Mouse (Mus musculus): Measurements from ENCODE around the gene Plce1. TPM values are rescaled to one million over a fixed set of nuclear protein-coding genes. Genes with fewer than 3 reads are reported as not detected.

The Plce1 gene
- total RNA-seq, 2 experiments from 2014 or later, result 16.2 to 17.0 TPM

DNA sequence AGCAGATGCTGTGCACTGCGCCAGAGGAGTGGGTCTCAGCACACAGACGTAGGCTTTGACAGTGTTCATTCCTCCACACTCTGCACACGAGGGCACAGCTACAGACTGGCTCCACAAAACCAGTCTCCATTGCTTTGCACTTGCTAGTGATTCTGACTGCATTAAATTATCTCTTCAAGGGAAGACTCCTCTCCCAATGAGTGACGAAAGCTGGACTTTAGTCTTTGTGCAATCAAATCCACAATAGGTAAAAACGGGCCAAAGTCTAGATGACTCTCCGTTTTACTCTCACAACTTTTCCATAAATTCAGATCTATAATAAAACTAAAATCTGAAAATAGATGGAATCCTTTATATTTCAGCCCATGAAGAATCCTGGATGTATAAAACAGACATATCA is 242.1 kb downstream of the Plce1 start:
- DNase-seq, result no peak

DNA sequence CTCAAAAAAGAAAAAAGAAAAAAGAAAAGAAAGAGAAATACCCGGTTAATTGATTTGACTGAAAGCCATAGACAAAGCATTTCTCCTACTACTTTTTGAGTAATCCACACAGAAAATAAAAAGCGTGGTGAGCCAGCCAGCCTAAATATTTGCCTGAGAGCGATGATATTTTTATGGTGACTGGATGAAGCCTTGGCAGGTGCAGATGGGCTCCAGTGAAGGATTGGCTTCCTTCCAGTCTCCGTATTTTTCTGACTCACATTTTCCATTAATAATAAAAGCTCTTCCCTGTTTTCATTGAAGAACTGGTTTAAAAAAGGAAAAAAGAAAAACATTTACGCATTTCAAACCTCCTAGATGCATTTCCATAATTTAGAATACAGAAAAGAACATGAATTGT is 243.1 kb downstream of the Plce1 start:
- peak; percentile 19 to 20 for DNase-seq

DNA sequence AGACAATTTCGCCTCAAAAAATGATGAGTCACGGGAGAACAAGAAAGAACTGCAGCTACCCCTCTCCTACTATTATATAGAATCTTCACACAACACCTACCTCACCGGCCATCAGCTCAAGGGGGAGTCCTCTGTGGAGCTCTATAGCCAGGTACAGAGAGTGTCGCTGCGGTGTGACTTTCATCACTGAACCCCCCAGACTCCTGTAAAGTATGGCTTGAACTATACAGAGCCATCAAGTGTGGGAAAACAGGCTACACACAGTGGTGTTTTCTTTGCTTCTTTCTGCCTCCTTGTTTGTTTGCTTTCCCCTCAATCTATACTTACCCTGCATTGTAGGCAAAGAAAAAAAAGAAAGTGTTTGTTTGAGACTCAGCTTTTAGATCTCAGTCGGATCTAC is 247.9 kb downstream of the Plce1 start:
- DNase-seq, result no peak

- DNase-seq, result no peak
Measured at GRCm38 (mm10) chr19:38729264-38729663, 248.4 kb downstream of the Plce1 start.

DNA sequence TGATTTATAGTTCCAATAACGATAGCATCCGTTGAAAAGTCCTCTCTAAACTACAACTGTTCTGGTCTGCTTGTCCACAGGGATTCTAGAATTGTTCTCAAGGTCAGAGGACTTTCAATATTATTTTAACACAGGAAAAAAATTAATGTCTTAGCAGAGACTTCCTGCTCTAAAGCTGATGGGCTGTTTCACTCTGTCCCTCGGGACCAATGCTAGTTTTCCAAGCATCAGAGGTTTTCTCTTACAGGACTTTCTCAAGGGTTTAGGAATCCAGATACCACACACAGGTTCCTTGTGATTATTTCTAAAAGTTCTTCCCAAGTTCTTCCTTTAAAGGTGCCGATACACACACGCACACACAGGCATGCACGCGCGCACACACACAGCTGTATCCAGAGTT is 263.6 kb downstream of the Plce1 start:
- DNase-seq, result peak in 1 of 2 experiments; percentile 29

GRCm38 (mm10) chr19:38745810-38746491 is 265.0 kb downstream of the Plce1 start:
- no peak for DNase-seq

- DNase-seq, result no peak
Measured at GRCm38 (mm10) chr19:38746492-38747014, 265.6 kb downstream of the Plce1 start.

DNA sequence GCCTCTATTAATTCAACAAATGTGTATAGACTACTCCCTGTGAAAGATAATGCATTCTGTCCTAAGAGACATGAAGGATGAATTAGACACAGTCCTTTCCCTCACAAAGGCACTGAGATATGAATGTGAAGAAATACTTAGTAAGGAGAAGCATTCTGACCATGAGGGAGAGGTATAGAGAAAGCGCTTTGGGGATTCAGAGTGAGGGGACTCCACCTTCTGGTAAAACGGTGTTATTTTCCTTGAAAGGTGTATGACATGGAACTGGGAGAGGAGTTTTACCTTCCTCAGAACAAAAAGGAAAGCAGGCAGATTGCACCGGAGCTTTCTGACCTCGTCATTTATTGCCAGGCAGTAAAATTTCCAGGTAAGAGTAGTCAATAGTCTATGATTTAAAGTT is 269.3 kb downstream of the Plce1 start:
- DNase-seq, result no peak

GRCm38 (mm10) chr19:38757161-38757560 is 276.3 kb downstream of the Plce1 start:
- no peak for DNase-seq

DNA sequence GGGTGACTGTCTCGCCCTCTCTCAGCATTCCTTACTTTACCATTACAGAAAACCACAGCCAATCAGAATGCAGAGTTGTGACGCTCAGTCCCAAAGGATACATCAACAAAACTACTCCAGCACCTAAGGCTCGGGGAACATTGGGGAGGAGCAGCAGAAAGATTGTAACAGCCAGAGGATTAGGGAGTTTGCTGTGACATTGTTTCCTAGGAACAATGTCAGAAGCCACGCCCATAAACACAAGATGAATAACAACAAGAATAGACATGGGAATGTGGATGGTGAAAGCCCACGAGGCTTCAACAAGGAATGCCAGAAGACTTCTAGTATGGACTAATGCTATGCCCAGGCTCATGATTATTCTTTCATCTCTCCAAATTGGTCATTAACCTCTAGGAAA is 277.1 kb downstream of the Plce1 start:
- no peak for DNase-seq

GRCm38 (mm10) chr19:38758685-38759472 is 278.0 kb downstream of the Plce1 start:
- peak; percentile 43 to 44 for DNase-seq

GRCm38 (mm10) chr19:38760441-38760840 is 279.5 kb downstream of the Plce1 start:
- DNase-seq, result no peak

GRCm38 (mm10) chr19:38766306-38766705 is 285.4 kb downstream of the Plce1 start:
- peak in 1 of 2 experiments; percentile 26 for DNase-seq

DNA sequence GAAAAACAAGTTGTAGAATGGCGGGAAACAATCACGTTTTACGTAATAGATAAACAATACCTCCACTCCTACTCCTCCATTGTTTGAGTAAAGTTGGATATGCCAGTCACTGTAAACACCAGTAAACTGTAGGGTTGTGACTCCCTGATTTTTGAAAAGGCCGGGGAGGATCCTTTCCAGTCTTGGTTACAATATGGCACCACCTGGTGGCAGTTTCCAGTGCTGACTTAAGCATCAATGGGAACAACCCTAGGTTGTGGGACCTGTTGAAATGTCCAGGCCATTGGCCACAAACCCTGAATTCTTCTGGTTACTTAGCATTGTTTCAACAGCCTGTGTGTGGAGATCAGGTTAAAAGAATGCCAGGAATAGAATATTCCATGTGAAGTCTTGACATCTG is 294.6 kb downstream of the Plce1 start:
- peak; percentile 23 to 72 for DNase-seq

DNA sequence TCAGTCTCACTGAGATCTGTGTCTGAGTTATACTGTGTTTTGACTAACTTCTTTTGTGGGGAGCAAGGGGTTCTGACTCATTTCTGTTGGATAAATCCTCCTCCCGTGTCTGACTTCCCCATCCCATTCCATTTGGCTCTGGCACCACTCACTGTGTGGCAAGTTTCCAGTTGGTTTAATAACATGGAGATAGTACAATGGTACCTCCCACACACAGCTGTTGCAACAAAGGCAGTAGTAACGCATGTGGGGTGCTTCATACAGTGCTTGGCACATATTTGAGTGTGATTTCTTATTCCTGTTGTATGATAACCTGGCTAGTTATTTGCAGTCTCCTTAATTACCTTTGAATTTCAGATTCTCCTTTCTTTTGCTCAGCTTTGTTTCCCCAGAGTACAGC is 297.9 kb downstream of the Plce1 start:
- DNase-seq, result peak; percentile 21 to 29

DNA sequence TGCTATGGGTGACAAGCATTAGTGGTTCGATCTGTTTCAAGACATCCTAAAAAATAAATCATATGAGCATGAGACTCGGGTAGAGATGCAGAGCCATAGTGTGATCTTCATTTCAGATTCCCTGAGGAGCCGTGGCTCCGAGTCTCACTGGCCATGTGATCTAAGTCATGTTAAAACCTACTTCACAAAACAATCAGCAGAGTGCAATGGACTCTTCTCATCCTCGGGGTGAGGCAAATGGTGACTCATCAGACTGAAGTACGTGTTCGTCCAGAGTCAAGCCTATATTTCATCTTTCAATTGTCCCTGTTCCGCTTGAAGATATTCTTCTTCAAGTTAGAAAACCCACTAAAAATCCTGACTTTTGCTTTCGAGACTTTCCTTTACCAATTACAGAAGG is 302.6 kb downstream of the Plce1 start:
- DNase-seq, result no peak

- DNase-seq, result no peak
Measured at GRCm38 (mm10) chr19:38787756-38788155, 306.8 kb downstream of the Plce1 start.

DNA sequence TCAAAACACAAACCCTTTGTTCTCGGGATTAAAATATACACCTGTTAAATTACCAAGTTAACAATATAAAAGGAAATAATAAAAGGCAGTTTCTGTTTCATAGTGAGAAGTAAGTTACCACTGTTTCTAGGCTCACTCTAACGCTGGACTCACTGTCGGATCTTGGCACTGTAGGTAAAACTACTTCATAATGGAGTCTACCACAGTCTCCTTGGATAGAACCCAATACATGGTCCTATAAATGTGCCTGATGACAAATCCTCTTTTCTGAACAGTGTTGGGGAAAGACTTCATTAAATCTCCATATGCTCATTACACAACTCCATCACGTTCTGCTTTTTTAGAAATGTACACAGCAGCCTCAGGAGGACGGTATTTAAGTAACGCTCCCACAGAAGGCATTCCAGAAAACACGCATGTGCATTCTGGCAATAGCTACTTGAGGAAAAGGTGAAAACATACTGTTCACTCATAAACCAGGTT is 312.7 kb downstream of the Plce1 start:
- no peak for DNase-seq

DNA sequence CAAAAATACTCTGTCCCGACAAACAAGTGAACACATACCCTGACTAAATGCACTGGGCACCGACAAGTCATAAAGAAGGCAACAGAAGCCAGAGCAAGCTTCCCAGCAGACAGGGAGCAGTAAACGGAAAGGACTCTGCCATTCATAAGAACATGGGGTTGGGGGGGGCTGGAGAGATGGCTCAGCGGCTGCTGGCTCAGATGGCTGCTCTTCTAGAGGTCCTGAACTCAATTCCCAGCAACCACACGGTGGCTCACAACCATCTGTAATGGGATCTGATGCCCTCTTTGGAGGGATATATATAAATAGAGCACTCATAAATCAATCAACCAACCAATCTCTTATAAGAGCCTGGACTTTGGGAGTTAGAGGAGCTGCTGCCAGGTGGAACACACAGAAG is 315.6 kb downstream of the Plce1 start:
- DNase-seq, result no peak

DNA sequence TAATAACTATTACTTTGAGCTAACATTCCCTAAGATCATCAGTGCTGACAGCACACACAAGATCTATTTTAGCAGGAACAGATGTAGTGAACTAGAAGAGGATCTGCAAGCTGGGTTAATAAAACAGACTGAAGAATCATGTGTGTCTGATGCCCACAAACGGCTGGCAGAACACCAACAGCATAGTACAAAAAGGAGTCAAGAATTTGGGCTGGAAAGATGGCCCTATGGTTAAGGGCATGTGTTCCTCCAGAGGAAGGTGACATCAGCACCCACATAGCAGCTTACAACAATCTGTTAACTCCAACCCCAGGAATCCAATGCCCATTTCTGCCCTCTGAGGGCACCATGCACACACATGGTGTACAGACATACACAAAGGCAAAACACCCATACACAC is 317.4 kb downstream of the Plce1 start:
- peak in 1 of 2 experiments; percentile 7 for DNase-seq

- peak; percentile 33 to 39 for DNase-seq
Measured at GRCm38 (mm10) chr19:38798801-38799200, 317.9 kb downstream of the Plce1 start.

- no peak for DNase-seq
Measured at GRCm38 (mm10) chr19:38818191-38818590, 337.3 kb downstream of the Plce1 start.

GRCm38 (mm10) chr19:38818766-38819426 is 338.0 kb downstream of the Plce1 start, which contains the start of gene Noc3l:
Gene Noc3l (minus strand): TSS chr19:38819237.
- DNase-seq, result peak; percentile 93 to 97

Measured in heart, adult 18-20 months (tissue).